Mouse (Mus musculus): ENCODE data around the gene Stk4. TPM values are rescaled to one million over a fixed set of nuclear protein-coding genes. Genes with fewer than 3 reads are reported as not detected.

The Stk4 gene
- polyA plus RNA-seq, 2 experiments, result 16.1 to 23.2 TPM

DNA sequence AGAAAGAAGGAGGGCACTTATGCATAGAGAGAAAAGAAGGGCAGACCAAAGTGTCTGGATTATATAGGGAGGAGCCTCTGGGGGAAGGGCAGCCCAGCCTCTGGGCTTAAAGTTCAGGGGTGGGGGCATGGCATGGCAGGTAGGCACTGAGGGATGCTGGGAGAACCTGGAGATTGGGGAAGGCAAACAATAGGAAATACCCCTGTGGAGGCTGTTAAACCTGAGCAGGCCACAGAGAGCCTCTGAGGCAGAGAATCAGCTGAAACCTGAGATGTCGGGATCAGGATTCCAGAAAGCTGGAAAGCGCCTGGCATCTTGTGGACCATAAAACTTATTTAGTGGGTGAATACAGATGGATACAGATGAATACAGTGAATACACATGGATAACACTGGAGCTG, 2.0 kb downstream of the Stk4 start:
- Histone ChIP-seq H3K4me1 (ENCODE audit: control insufficient read depth, insufficient read depth, low read length) (peaks cover 21% of the 10 kb centered on the region), H3K36me3 (ENCODE audit: control insufficient read depth, insufficient read depth, low read length) (peaks cover under 1% of the 10 kb centered on the region; the same call in 1 of the 2 replicates), H3K9me3 (ENCODE audit: control insufficient read depth, low read length) (no peaks in the 10 kb centered on the region), H3K27me3 (ENCODE audit: control insufficient read depth, insufficient read depth, low read length) (no peaks in the 10 kb centered on the region), H3K4me2 (replicated peaks; ENCODE audit: low read depth, low read length, severe bottlenecking) (no peak overlapping the region), H3K9ac (ENCODE audit: low read depth, low read length, severe bottlenecking) (no peak overlapping the region), H3K4me3 (replicated peaks; ENCODE audit: low read length) (no peak overlapping the region), H3K27ac (replicated peaks; ENCODE audit: low read depth, low read length) (no peak overlapping the region)
- ATAC-seq (ENCODE audit: low FRiP score, low read depth), result no peak
- WGBS, result 19% methylated on average over 2 of the region's 2 CpGs
- no peak for TF ChIP-seq POLR2A (IDR thresholded peaks at IDR 0.05; ENCODE audit: borderline replicate concordance, extremely low read depth, insufficient read depth, insufficient read length)
- no peak for DNase-seq (ENCODE audit: low spot score)

DNA sequence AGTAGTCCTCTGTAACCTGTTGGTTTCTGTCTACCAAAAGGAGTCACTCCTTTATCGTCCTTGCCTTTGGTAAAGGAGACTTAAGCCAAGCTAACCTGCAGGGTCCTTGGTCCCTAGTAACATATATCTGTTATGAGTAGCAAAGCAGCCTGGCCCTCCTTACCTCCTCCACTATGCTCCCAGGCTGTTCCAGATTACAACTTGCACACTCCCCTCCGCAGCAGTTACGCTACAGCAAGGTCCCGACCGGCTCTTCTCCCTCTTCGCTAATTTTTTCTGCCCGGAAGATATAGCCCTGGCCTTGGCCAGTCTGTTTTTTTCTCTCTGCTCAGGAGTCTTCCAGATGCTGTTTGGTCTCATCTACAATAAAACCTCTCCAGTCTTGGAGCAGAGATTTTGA, 3.0 kb downstream of the Stk4 start:
- WGBS, result 77% methylated on average over 7 of the region's 7 CpGs
- peaks cover 21% of the 10 kb centered on the region for H3K4me1 ChIP-seq (ENCODE audit: control insufficient read depth, insufficient read depth, low read length)
- no peaks in the 10 kb centered on the region for H3K9me3 ChIP-seq (ENCODE audit: control insufficient read depth, low read length)
- DNase-seq (ENCODE audit: low spot score) (no peak), ATAC-seq (ENCODE audit: low FRiP score, low read depth) (no peak)
- H3K4me2 ChIP-seq (replicated peaks; ENCODE audit: low read depth, low read length, severe bottlenecking), result no peak overlapping the region
- no peak for TF ChIP-seq POLR2A (IDR thresholded peaks at IDR 0.05; ENCODE audit: borderline replicate concordance, extremely low read depth, insufficient read depth, insufficient read length)
- no peaks in the 10 kb centered on the region for H3K27me3 ChIP-seq (ENCODE audit: control insufficient read depth, insufficient read depth, low read length)
- H3K4me3 ChIP-seq (replicated peaks; ENCODE audit: low read length), result no peak overlapping the region
- no peak overlapping the region for H3K27ac ChIP-seq (replicated peaks; ENCODE audit: low read depth, low read length)
- no peak overlapping the region for H3K9ac ChIP-seq (ENCODE audit: low read depth, low read length, severe bottlenecking)
- H3K36me3 ChIP-seq (ENCODE audit: control insufficient read depth, insufficient read depth, low read length), result no peaks in the 10 kb centered on the region

DNA sequence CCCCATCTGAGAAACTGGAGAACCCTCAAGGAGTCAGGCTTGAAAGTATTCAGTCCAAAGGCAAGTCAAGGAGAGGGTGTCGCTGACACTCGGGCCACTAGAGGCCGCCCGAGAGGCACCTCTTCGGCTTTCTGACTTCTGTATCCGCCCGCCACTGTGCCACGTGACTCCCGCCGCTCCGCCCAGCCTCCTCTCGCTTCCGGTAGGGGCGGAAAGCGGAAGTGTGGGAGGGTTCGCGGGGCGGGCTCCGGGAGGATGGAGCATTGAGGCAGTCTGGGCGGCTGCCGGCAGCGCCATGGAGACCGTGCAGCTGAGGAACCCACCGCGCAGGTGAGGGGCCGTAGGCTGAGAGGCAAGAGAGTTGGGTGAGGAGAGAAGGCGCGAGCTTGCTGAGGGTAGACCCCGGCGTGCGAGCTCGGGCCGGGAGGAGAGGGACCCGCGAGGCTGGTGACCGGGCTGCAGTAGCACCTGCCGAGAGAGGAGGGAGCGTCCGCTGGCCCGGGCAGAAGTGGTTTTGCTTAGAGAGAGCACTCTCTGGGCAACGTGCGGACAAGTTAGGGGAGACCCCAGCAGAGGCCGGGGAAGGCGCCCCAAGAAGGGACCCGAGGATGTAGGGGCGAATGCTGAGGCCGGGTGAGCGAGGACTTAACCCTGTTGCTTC, 3.9 kb downstream of the Stk4 start:
- Histone ChIP-seq H3K27me3 (ENCODE audit: control insufficient read depth, insufficient read depth, low read length) (no peaks in the 10 kb centered on the region), H3K36me3 (ENCODE audit: control insufficient read depth, insufficient read depth, low read length) (no peaks in the 10 kb centered on the region), H3K4me1 (ENCODE audit: control insufficient read depth, insufficient read depth, low read length) (peaks cover 18% of the 10 kb centered on the region), H3K4me2 (replicated peaks; ENCODE audit: low read depth, low read length, severe bottlenecking) (peak overlapping the region; percentile 80), H3K27ac (replicated peaks; ENCODE audit: low read depth, low read length) (peak overlapping the region; percentile 10; the same call in 1 of the 2 replicates), H3K9ac (ENCODE audit: low read depth, low read length, severe bottlenecking) (peak overlapping the region; percentile 74), H3K4me3 (replicated peaks; ENCODE audit: low read length) (peak overlapping the region; percentile 97), H3K9me3 (ENCODE audit: control insufficient read depth, low read length) (no peaks in the 10 kb centered on the region)
- peak; percentile 89 for ATAC-seq (ENCODE audit: low FRiP score, low read depth)
- peak; percentile 97 for DNase-seq (ENCODE audit: low spot score)
- peak; percentile 92 for TF ChIP-seq POLR2A (IDR thresholded peaks at IDR 0.05; ENCODE audit: borderline replicate concordance, extremely low read depth, insufficient read depth, insufficient read length)
- 2% methylated on average over 47 of the region's 48 CpGs for WGBS

DNA sequence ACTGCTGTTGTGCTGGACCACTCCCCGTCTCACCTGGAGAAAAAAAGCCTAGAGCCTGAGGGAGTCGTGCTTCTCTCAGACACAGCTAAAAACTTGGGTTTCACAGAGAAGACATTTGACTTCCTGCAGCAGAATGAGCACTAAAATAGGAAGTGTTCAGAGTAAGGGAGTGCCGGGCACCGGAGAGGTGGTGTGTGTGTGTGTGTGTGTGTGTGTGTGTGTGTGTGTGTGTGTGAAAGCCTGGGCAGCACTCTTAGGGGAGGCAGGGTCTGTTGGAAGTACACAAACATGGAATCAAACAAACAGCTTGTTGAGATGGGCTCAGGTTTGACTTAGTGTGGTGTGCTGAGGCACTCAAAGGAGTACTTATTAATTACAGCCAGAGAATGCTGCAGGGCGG, 5.0 kb downstream of the Stk4 start:
- TF ChIP-seq POLR2A (IDR thresholded peaks at IDR 0.05; ENCODE audit: borderline replicate concordance, extremely low read depth, insufficient read depth, insufficient read length), result no peak
- Histone ChIP-seq H3K27ac (replicated peaks; ENCODE audit: low read depth, low read length) (no peak overlapping the region), H3K4me1 (ENCODE audit: control insufficient read depth, insufficient read depth, low read length) (peaks cover 10% of the 10 kb centered on the region), H3K9ac (ENCODE audit: low read depth, low read length, severe bottlenecking) (peak overlapping the region; percentile 74; the same call in 1 of the 2 replicates), H3K36me3 (ENCODE audit: control insufficient read depth, insufficient read depth, low read length) (peaks cover 9% of the 10 kb centered on the region), H3K4me3 (replicated peaks; ENCODE audit: low read length) (peak overlapping the region; percentile 97), H3K4me2 (replicated peaks; ENCODE audit: low read depth, low read length, severe bottlenecking) (peak overlapping the region; percentile 80), H3K9me3 (ENCODE audit: control insufficient read depth, low read length) (no peaks in the 10 kb centered on the region), H3K27me3 (ENCODE audit: control insufficient read depth, insufficient read depth, low read length) (no peaks in the 10 kb centered on the region)
- WGBS, result 37% methylated on average over 5 of the region's 5 CpGs
- DNase-seq (ENCODE audit: low spot score) (no peak), ATAC-seq (ENCODE audit: low FRiP score, low read depth) (no peak)

DNA sequence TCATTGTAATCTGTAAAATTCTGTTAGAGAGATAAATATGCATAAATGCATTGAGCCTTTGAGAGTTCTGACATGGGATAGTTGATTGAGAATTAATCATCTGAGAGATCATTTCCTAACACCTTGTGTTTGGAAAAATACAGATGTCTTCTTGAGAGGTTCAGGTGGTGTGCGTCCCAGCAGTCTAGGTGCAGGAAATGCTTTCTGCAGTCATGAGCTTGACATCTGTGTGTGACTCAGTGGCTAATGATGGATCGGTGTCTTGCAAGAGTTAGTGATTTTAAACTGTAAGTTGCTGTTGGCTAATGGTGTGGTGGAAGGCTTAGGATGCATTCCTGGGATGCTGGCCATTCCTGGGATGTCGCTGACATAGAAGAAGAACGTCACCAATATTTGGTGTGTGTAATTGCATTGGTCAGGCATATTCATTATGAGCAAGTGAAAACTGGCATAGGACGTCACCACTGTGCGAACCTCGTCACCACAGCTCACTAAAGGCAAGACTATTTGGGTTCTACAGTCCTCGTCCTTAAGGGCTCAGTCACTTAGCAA, 6.8 kb downstream of the Stk4 start:
- WGBS, result 90% methylated on average over 8 of the region's 8 CpGs
- TF ChIP-seq POLR2A (IDR thresholded peaks at IDR 0.05; ENCODE audit: borderline replicate concordance, extremely low read depth, insufficient read depth, insufficient read length), result no peak
- Histone ChIP-seq H3K27ac (replicated peaks; ENCODE audit: low read depth, low read length) (no peak overlapping the region), H3K9ac (ENCODE audit: low read depth, low read length, severe bottlenecking) (no peak overlapping the region), H3K4me1 (ENCODE audit: control insufficient read depth, insufficient read depth, low read length) (peaks cover 10% of the 10 kb centered on the region), H3K9me3 (ENCODE audit: control insufficient read depth, low read length) (no peaks in the 10 kb centered on the region), H3K4me2 (replicated peaks; ENCODE audit: low read depth, low read length, severe bottlenecking) (no peak overlapping the region), H3K27me3 (ENCODE audit: control insufficient read depth, insufficient read depth, low read length) (no peaks in the 10 kb centered on the region), H3K36me3 (ENCODE audit: control insufficient read depth, insufficient read depth, low read length) (peaks cover 28% of the 10 kb centered on the region), H3K4me3 (replicated peaks; ENCODE audit: low read length) (no peak overlapping the region)
- no peak for DNase-seq (ENCODE audit: low spot score)
- ATAC-seq (ENCODE audit: low FRiP score, low read depth), result no peak
